Mouse (Mus musculus) spleen, adult 10 weeks (tissue): ENCODE data around the gene Olfr64. TPM values are rescaled to one million over a fixed set of nuclear protein-coding genes. Genes with fewer than 3 reads are reported as not detected.

Experiments used
- polyA plus RNA-seq: library from polyadenylated mRNA; stranded (reverse); fragments of 350-450 nt; fragmentation: Illumina TruSeq; extraction: RNeasy Lipid Tissue Mini Kit (QIAGEN cat#74804); gene quantifications from one replicate; pipeline ENCODE4 v1.2.3, GENCODE M21; 2015; ENCODE audit warnings: low replicate concordance; ENCODE audit not compliant: insufficient read depth

The Olfr64 gene
- polyA plus RNA-seq: not detected

GRCm38 (mm10) chr7:103894385-103894784 is at the start of gene Olfr64:
Gene Olfr64 (minus strand): TSS chr7:103894485.

GRCm38 (mm10) chr7:103934264-103934663 is 40.0 kb upstream of the Olfr64 start, which contains the start of gene Olfr632:
Gene Olfr632 (plus strand): TSS chr7:103934347.

GRCm38 (mm10) chr7:103928525-103928924 is 34.2 kb upstream of the Olfr64 start, which contains the start of gene Olfr631:
Gene Olfr631 (plus strand): TSS chr7:103928825.

GRCm38 (mm10) chr7:103903187-103903586 is 8.9 kb upstream of the Olfr64 start, which contains the start of gene Olfr65:
Gene Olfr65 (plus strand): TSS chr7:103903487.

GRCm38 (mm10) chr7:103886152-103886551 is 8.1 kb downstream of the Olfr64 start, which contains the start of gene Olfr66:
Gene Olfr66 (minus strand): TSS chr7:103886252.

GRCm38 (mm10) chr7:103853090-103853489 is 41.2 kb downstream of the Olfr64 start, which contains the start of gene Hbb-y:
Gene Hbb-y (minus strand): TSS chr7:103853216.

GRCm38 (mm10) chr7:103843034-103843433 is 51.3 kb downstream of the Olfr64 start, which contains the start of gene Hbb-bh1:
Gene Hbb-bh1 (minus strand): TSS chr7:103843164.

GRCm38 (mm10) chr7:103840268-103840667 is 54.0 kb downstream of the Olfr64 start, which contains the start of gene Hbb-bh2:
Gene Hbb-bh2 (minus strand): TSS chr7:103840520.

Other genes with a start within 250 kb of the Olfr64 start
- not detected for gene Olfr623, start 230.8 kb downstream of the Olfr64 start, polyA plus RNA-seq
- 0.14 TPM for gene Olfr624, start 223.3 kb downstream of the Olfr64 start, polyA plus RNA-seq
- gene Olfr625-ps1, start 211.8 kb downstream of the Olfr64 start, polyA plus RNA-seq: not detected
- gene Olfr243, start 179.8 kb downstream of the Olfr64 start, polyA plus RNA-seq: not detected
- gene Olfr628, start 164.1 kb downstream of the Olfr64 start, polyA plus RNA-seq: not detected
- gene Olfr629, start 149.5 kb downstream of the Olfr64 start, polyA plus RNA-seq: not detected
- gene Olfr630, start 137.2 kb downstream of the Olfr64 start, polyA plus RNA-seq: not detected
- gene Olfr69, start 122.9 kb downstream of the Olfr64 start, polyA plus RNA-seq: not detected
- not detected for gene Olfr68, start 114.8 kb downstream of the Olfr64 start, polyA plus RNA-seq
- not detected for gene Olfr67, start 102.7 kb downstream of the Olfr64 start, polyA plus RNA-seq
- 4,439 TPM for gene Hbb-bt, start 80.5 kb downstream of the Olfr64 start, polyA plus RNA-seq
- gene Hbb-bs, start 66.4 kb downstream of the Olfr64 start, polyA plus RNA-seq: 24,371 TPM
- gene Hbb-bh2, start 54.0 kb downstream of the Olfr64 start, polyA plus RNA-seq: not detected
- gene Hbb-bh1, start 51.3 kb downstream of the Olfr64 start, polyA plus RNA-seq: 0.80 TPM
- gene Hbb-y, start 41.3 kb downstream of the Olfr64 start, polyA plus RNA-seq: not detected
- gene Olfr66, start 8.2 kb downstream of the Olfr64 start, polyA plus RNA-seq: not detected
- gene Olfr65, start 9.0 kb upstream of the Olfr64 start, polyA plus RNA-seq: not detected
- not detected for gene Olfr631, start 34.3 kb upstream of the Olfr64 start, polyA plus RNA-seq
- not detected for gene Olfr632, start 39.9 kb upstream of the Olfr64 start, polyA plus RNA-seq
- not detected for gene Olfr633, start 50.0 kb upstream of the Olfr64 start, polyA plus RNA-seq
- not detected for gene Olfr635, start 76.7 kb upstream of the Olfr64 start, polyA plus RNA-seq
- gene Olfr638, start 104.3 kb upstream of the Olfr64 start, polyA plus RNA-seq: not detected
- not detected for gene Olfr639, start 122.8 kb upstream of the Olfr64 start, polyA plus RNA-seq
- not detected for gene Olfr640, start 131.1 kb upstream of the Olfr64 start, polyA plus RNA-seq
- gene Olfr641, start 141.0 kb upstream of the Olfr64 start, polyA plus RNA-seq: not detected
- not detected for gene Olfr642, start 158.2 kb upstream of the Olfr64 start, polyA plus RNA-seq
- not detected for gene 4930516K23Rik, start 167.0 kb upstream of the Olfr64 start, polyA plus RNA-seq
- gene Olfr644, start 177.4 kb upstream of the Olfr64 start, polyA plus RNA-seq: not detected
- not detected for gene Olfr645, start 191.0 kb upstream of the Olfr64 start, polyA plus RNA-seq
- gene Olfr646, start 210.4 kb upstream of the Olfr64 start, polyA plus RNA-seq: not detected
- gene Ubqln5, start 235.3 kb upstream of the Olfr64 start, polyA plus RNA-seq: not detected
- not detected for gene Olfr643, start 242.9 kb upstream of the Olfr64 start, polyA plus RNA-seq
- not detected for gene Ubqln3, start 248.8 kb upstream of the Olfr64 start, polyA plus RNA-seq